Mouse (Mus musculus) midbrain, embryonic 12.5 days (tissue): Measurements from ENCODE around the gene Dock4. TPM values are rescaled to one million over a fixed set of nuclear protein-coding genes. Genes with fewer than 3 reads are reported as not detected.

Source experiments
- ATAC-seq: fragments of 200-750 bp; cut with Nextera tagmentation; 2 replicates; pipeline ENCODE4 v1.8.0; 2017; ENCODE audit warnings: low read depth, moderate TSS enrichment, moderate library complexity; ENCODE audit not compliant: low FRiP score
- H3K27ac ChIP-seq: fragments of 300-500 bp; sonication (generic); replicated peaks from 2 replicates; pipeline ENCODE4 v1.5.1; 2016; ENCODE audit warnings: mild to moderate bottlenecking
- H3K27me3 ChIP-seq: fragments of 300-500 bp; sonication (generic); 2 replicates; pipeline ENCODE4 v1.6.1; 2016; ENCODE audit warnings: mild to moderate bottlenecking
- H3K36me3 ChIP-seq: fragments of 300-500 bp; sonication (generic); 2 replicates; pipeline ENCODE4 v1.6.1; 2016
- H3K4me1 ChIP-seq: fragments of 300-500 bp; sonication (generic); 2 replicates; pipeline ENCODE4 v1.6.1; 2016
- H3K4me2 ChIP-seq: fragments of 300-500 bp; sonication (generic); replicated peaks from 2 replicates; pipeline ENCODE4 v1.6.1; 2016; ENCODE audit warnings: mild to moderate bottlenecking, moderate library complexity
- H3K4me3 ChIP-seq: fragments of 300-500 bp; sonication (generic); 2 replicates; pipeline ENCODE4 v1.5.1; 2016; ENCODE audit warnings: mild to moderate bottlenecking
- H3K9ac ChIP-seq: fragments of 300-500 bp; sonication (generic); replicated peaks from 2 replicates; pipeline ENCODE4 v1.6.1; 2016; ENCODE audit warnings: mild to moderate bottlenecking, moderate library complexity
- H3K9me3 ChIP-seq: fragments of 300-500 bp; sonication (generic); 2 replicates; pipeline ENCODE4 v1.6.1; 2016; ENCODE audit warnings: mild to moderate bottlenecking
- WGBS: fragments of 180-500 bp; shearing (Covaris S2); methylation state at CpG from one replicate; pipeline ENCODE4 v1.1.7; 2016; 5-methylcytosine and 5-hydroxymethylcytosine counted together
- polyA plus RNA-seq: library from polyadenylated mRNA; unstranded; fragments of >200 nt; fragmentation: Nextera tagmentation; extraction: Ambion mirVana; gene quantifications from 2 replicates; pipeline ENCODE4 v1.2.1, GENCODE M21; 2016

Dock4 gene
- polyA plus RNA-seq, 1 experiment from 2014 or later: 34.2 TPM

DNA sequence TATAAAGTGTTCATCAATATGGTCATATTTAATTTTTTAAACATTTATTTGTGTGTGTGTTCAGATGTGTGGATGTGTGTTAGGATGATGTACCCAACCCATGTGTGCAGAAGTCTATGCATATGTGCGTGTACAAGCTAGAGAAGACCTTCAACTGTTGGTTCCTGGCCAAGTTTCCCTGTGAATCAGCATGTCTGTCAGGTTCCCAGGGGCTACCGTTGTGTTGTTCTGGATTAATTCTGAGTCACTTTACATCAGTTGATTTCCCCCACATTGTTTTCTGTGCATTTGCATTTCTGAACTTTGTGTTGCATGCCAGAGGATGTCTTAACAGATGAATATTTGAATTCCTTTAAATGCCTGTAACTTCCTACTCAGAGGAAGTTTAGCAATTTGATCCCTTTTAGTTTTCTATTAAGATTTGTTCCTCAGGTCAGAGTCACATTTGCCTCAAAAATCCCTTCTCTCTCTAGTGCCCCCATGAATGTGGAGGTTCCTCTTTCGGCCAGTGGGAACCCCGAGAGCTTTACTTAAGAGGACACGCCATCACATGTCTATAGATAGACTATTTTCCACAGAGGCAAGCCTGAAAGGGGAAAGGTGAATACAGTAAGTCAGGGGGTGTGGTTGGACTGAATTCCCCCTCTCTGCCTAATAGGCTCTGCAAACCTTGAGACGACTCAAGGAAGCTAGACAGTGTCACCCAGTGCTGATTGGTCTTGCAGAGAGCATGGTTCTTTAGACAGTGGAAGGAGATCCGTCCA, 139.0 kb downstream of the Dock4 start:
- Histone ChIP-seq H3K9me3 (no peaks in the 10 kb centered on the region), H3K4me1 (no peaks in the 10 kb centered on the region), H3K27ac (no peak overlapping the region), H3K36me3 (no peaks in the 10 kb centered on the region), H3K4me3 (no peak overlapping the region), H3K27me3 (no peaks in the 10 kb centered on the region), H3K9ac (no peak overlapping the region), H3K4me2 (no peak overlapping the region)
- no peak for ATAC-seq
- WGBS: 86% methylated on average over 7 of the region's 7 CpGs

DNA sequence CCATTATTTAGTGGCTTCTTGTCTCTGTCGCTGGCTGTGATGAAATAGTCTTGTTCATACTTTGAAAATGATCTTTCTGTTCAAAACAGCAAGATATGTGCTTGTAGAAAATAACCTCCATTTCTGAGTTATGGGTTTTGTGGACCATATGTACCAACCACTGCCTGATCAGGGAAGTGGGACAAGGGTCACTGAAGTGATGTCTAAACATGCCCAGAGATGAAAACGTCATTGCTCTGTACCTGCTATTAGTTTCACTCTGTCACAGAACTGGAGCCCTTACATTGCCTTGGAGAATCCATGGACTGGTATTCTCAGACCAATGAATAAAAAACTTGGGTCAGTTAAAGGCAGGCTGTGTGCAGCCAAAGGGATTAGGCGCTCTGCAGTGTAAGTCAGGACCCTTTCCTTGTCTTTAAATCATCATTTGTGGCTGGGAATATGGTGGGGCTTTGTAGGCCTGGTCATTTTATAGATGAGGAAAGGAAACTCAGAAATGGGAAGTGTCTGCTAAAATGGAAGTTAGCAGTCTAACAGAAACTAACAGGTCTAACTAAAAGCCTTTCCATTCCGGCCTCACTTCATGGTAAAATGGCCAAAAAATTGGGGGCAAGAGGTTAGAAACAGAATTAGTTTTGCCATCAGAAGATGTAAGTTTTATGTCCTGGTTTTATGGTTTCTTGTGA, 139.8 kb downstream of the Dock4 start:
- H3K4me2 ChIP-seq: no peak overlapping the region
- no peak for ATAC-seq
- WGBS: 89% methylated on average over 4 of the region's 4 CpGs
- no peaks in the 10 kb centered on the region for H3K9me3 ChIP-seq
- H3K4me1 ChIP-seq: no peaks in the 10 kb centered on the region
- no peaks in the 10 kb centered on the region for H3K36me3 ChIP-seq
- no peak overlapping the region for H3K27ac ChIP-seq
- H3K9ac ChIP-seq: no peak overlapping the region
- H3K4me3 ChIP-seq: no peak overlapping the region
- no peaks in the 10 kb centered on the region for H3K27me3 ChIP-seq

GRCm38 (mm10) chr12:40594161-40594560, 148.4 kb downstream of the Dock4 start:
- 64% methylated on average over 4 of the region's 4 CpGs for WGBS
- no peak for ATAC-seq
- Histone ChIP-seq H3K36me3 (no peaks in the 10 kb centered on the region), H3K4me2 (no peak overlapping the region), H3K9me3 (no peaks in the 10 kb centered on the region), H3K4me1 (no peaks in the 10 kb centered on the region), H3K4me3 (no peak overlapping the region), H3K27me3 (peaks cover 26% of the 10 kb centered on the region), H3K27ac (no peak overlapping the region), H3K9ac (no peak overlapping the region)

DNA sequence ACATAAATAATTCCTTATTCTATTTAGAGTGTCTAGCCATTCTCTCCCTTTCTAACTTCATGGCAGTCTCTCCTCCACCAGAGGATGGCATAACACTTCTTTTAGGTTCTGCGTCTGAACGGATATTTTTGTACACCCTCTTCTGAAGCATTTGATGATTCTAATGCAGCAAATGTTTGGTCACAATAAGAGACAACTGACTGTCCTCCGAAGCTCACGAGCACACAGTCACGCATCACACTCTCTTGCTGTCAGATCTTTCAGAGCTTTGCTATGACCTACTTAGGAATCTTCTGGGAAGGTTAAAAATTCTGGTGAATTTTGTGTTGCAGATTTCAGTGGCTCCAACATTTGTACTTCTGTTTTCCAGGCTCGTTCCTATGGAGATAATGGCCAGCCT, 149.7 kb downstream of the Dock4 start:
- Histone ChIP-seq H3K9me3 (no peaks in the 10 kb centered on the region), H3K4me2 (no peak overlapping the region), H3K9ac (no peak overlapping the region), H3K27ac (no peak overlapping the region), H3K4me3 (no peak overlapping the region), H3K36me3 (no peaks in the 10 kb centered on the region), H3K4me1 (no peaks in the 10 kb centered on the region), H3K27me3 (peaks cover 36% of the 10 kb centered on the region)
- ATAC-seq: no peak
- 87% methylated on average over 6 of the region's 6 CpGs for WGBS

- H3K36me3 ChIP-seq: no peaks in the 10 kb centered on the region
- no peak for ATAC-seq
- peaks cover 41% of the 10 kb centered on the region for H3K27me3 ChIP-seq
- no peaks in the 10 kb centered on the region for H3K9me3 ChIP-seq
- WGBS: 72% methylated on average over 7 of the region's 7 CpGs
- H3K4me3 ChIP-seq: no peak overlapping the region
- no peak overlapping the region for H3K9ac ChIP-seq
- no peak overlapping the region for H3K27ac ChIP-seq
- no peaks in the 10 kb centered on the region for H3K4me1 ChIP-seq
- no peak overlapping the region for H3K4me2 ChIP-seq
These were observed 150.3 kb downstream of the Dock4 start for GRCm38 (mm10) chr12:40596020-40596419.

DNA sequence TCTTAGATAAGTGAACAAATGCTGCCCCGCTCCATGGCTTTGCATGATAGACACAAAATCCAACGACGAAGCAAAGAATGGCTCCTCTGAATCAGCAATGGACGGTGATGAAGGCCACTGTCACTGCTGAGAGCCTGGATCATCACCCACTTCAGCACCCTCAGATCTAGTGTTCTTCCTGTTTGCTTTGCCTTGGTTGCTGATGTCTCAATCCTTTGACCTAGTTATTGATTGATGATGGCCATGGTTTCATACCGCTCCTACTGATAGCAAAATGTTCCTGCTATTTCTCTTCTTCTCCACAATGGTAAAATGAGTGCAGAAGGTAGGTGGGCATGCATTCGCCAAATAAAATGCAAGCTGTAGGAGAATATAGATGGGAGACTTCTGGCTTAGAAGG, 150.7 kb downstream of the Dock4 start:
- Histone ChIP-seq H3K4me3 (no peak overlapping the region), H3K4me1 (no peaks in the 10 kb centered on the region), H3K27me3 (peaks cover 46% of the 10 kb centered on the region), H3K9ac (no peak overlapping the region), H3K27ac (no peak overlapping the region), H3K4me2 (no peak overlapping the region), H3K36me3 (no peaks in the 10 kb centered on the region), H3K9me3 (no peaks in the 10 kb centered on the region)
- 90% methylated on average over 6 of the region's 6 CpGs for WGBS
- no peak for ATAC-seq

DNA sequence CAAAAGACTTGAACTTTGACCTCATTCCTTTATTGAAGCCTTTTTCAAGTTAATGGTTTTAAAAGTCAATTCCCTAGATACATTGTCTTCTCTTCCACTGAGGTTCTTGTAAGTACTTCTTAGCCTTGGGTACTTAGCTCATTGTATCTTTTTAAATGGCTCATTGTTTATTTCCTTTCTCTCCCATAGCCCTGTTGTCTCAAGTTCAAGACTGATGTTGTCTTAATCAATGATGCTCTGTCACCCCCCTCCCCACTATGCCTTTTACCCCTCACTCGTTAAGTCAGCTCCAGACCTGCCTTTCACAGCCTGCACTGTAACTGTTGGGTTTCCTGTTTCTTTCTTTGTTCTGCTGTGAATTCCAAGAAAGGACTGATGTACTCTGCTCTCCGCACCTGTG, 154.2 kb downstream of the Dock4 start:
- no peaks in the 10 kb centered on the region for H3K4me1 ChIP-seq
- no peaks in the 10 kb centered on the region for H3K36me3 ChIP-seq
- H3K9me3 ChIP-seq: no peaks in the 10 kb centered on the region
- no peak for ATAC-seq
- no peak overlapping the region for H3K4me3 ChIP-seq
- WGBS: 67% methylated on average over 2 of the region's 2 CpGs
- no peak overlapping the region for H3K9ac ChIP-seq
- H3K27me3 ChIP-seq: peaks cover 43% of the 10 kb centered on the region
- no peak overlapping the region for H3K4me2 ChIP-seq
- no peak overlapping the region for H3K27ac ChIP-seq

DNA sequence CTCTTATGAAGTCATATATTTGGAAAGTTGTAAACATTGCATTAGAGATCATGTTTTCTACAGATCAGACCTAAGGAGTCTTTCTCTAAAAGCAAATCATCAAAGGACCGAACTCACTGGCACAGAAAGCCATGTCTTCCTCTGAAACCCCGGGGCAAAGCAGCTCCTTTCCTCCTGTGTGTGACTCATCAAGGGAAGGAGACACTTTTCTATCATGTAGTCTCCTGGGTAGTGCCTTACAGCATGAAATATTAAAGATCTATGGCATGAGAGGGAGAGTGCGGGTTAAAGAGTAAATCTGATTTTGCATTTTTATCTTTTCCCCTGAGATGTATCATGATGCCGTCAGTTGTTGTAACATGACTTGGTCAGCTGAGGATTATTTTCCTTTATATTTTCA, 159.8 kb downstream of the Dock4 start:
- H3K27ac ChIP-seq: no peak overlapping the region
- no peaks in the 10 kb centered on the region for H3K9me3 ChIP-seq
- H3K4me1 ChIP-seq: peaks cover 3% of the 10 kb centered on the region; the same call in 1 of the 2 replicates
- no peak overlapping the region for H3K4me3 ChIP-seq
- H3K9ac ChIP-seq: no peak overlapping the region
- H3K36me3 ChIP-seq: no peaks in the 10 kb centered on the region
- H3K27me3 ChIP-seq: peaks cover 15% of the 10 kb centered on the region
- no peak for ATAC-seq
- no peak overlapping the region for H3K4me2 ChIP-seq
- 74% methylated on average over 4 of the region's 4 CpGs for WGBS

DNA sequence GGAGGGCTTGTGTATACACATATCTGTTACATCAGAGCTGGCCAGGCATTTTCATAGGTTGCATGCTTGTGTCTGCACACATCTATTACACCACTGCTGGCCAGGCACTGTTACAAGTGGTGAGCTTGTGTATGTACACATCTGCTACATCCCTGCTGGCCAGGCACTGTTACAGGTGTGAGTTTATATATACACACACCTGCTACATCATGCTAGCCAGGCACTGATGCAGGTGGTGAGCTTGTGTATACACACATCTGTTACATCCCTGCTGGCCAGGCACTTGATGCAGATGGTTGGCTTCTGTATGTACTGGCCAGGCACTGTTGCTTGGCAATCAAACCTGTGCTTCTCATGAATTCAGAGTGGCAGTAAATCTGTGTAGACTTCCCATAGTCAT, 177.2 kb downstream of the Dock4 start:
- no peaks in the 10 kb centered on the region for H3K4me1 ChIP-seq
- H3K27ac ChIP-seq: no peak overlapping the region
- H3K36me3 ChIP-seq: no peaks in the 10 kb centered on the region
- H3K4me3 ChIP-seq: no peak overlapping the region
- no peak for ATAC-seq
- no peaks in the 10 kb centered on the region for H3K9me3 ChIP-seq
- H3K9ac ChIP-seq: no peak overlapping the region
- H3K27me3 ChIP-seq: no peaks in the 10 kb centered on the region
- no peak overlapping the region for H3K4me2 ChIP-seq

DNA sequence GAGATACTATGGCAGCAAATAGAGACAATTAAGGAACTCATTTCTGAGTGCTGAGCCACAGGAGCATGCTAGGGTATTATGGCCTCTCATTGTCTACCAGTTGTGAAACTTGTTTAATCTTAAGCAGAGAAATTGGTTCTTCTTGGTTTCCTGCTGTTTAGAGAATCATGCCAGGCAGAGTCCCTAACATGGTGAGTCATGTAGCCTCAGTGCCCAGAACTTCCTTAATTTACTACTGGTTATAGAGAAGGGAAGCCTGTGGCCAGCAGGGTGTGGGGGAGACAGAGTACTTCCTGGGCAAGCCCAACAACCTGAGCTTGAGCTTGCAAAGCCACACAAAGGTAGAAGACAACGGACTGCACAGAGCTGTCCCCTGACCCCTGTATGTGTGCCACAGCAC, 180.8 kb downstream of the Dock4 start:
- H3K4me2 ChIP-seq: no peak overlapping the region
- H3K27ac ChIP-seq: no peak overlapping the region
- H3K36me3 ChIP-seq: no peaks in the 10 kb centered on the region
- H3K9me3 ChIP-seq: no peaks in the 10 kb centered on the region
- H3K9ac ChIP-seq: no peak overlapping the region
- no peaks in the 10 kb centered on the region for H3K4me1 ChIP-seq
- ATAC-seq: no peak
- no peak overlapping the region for H3K4me3 ChIP-seq
- 80% methylated on average over 1 of the region's 1 CpGs for WGBS
- no peaks in the 10 kb centered on the region for H3K27me3 ChIP-seq

- H3K27ac ChIP-seq: no peak overlapping the region
- no peaks in the 10 kb centered on the region for H3K9me3 ChIP-seq
- no peaks in the 10 kb centered on the region for H3K4me1 ChIP-seq
- H3K36me3 ChIP-seq: no peaks in the 10 kb centered on the region
- H3K4me2 ChIP-seq: no peak overlapping the region
- no peak overlapping the region for H3K4me3 ChIP-seq
- no peak overlapping the region for H3K9ac ChIP-seq
- ATAC-seq: no peak
- no peaks in the 10 kb centered on the region for H3K27me3 ChIP-seq
- 87% methylated on average over 2 of the region's 2 CpGs for whole genome bisulfite sequencing
These were observed 187.5 kb downstream of the Dock4 start for GRCm38 (mm10) chr12:40633242-40633641.

DNA sequence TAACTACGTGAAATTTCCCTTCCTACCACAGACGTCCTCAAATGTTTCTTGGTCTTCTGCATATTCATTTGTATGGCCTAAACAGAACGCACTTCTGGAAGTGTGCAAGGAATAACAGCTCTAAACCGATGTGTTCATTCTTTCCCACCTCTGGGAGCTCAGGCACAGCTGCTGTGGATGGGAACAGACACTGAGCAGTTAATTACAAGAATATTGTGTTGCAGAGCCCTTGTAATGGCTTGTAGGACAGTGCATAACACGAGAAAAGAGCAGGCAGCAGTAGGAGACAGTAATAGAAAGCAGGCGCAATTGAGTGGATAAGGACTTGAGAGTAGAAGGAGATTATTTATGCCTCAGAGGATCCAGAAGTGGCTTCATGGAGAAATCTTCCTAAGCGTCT, 188.4 kb downstream of the Dock4 start:
- no peak overlapping the region for H3K4me3 ChIP-seq
- H3K9ac ChIP-seq: no peak overlapping the region
- H3K4me1 ChIP-seq: no peaks in the 10 kb centered on the region
- no peak overlapping the region for H3K4me2 ChIP-seq
- ATAC-seq: no peak
- H3K27me3 ChIP-seq: no peaks in the 10 kb centered on the region
- WGBS: 87% methylated on average over 7 of the region's 7 CpGs
- no peaks in the 10 kb centered on the region for H3K9me3 ChIP-seq
- no peak overlapping the region for H3K27ac ChIP-seq
- H3K36me3 ChIP-seq: no peaks in the 10 kb centered on the region
